Mouse (Mus musculus): Measurements from ENCODE around the gene Egln1. TPM values are rescaled to one million over a fixed set of nuclear protein-coding genes. Genes with fewer than 3 reads are reported as not detected.

Egln1 gene
- polyA plus RNA-seq (2015; fragmentation: Nextera tagmentation; extraction: Ambion mirVana) = 15.0 and 16.3 TPM in 2 replicates

- Histone ChIP-seq H3K9ac (peak within 1 kb of the TSS; percentile 93), H3K9me3 (no peaks in the 10 kb centered on the region), H3K27ac (peak within 1 kb of the TSS; percentile 94), H3K4me2 (peak within 1 kb of the TSS; percentile 89), H3K4me1 (peaks cover 42% of the 10 kb centered on the region), H3K27me3 (no peaks in the 10 kb centered on the region), H3K4me3 (peak within 1 kb of the TSS; percentile 89), H3K36me3 (no peaks in the 10 kb centered on the region)
- WGBS = under 1% methylated on average over 71 of the region's 98 CpGs
- ATAC-seq (ENCODE audit: insufficient number of reproducible peaks, insufficient read depth, low FRiP score, low TSS enrichment, low read depth) = peak; percentile 73
Observed at GRCm38 (mm10) chr8:124949209-124950068, at the start of gene Egln1. Gene Egln1, minus strand, starts transcription at chr8:124949324.

GRCm38 (mm10) chr8:124995776-124996175 lies 46.7 kb upstream of the Egln1 start:
- H3K9ac ChIP-seq = no peak overlapping the region
- H3K4me2 ChIP-seq = no peak overlapping the region
- WGBS = 72% methylated on average over 2 of the region's 2 CpGs
- H3K4me3 ChIP-seq = no peak overlapping the region
- H3K27me3 ChIP-seq = peaks cover 8% of the 10 kb centered on the region; the same call in 1 of the 2 replicates
- no peak overlapping the region for H3K27ac ChIP-seq
- ATAC-seq (ENCODE audit: insufficient number of reproducible peaks, insufficient read depth, low FRiP score, low TSS enrichment, low read depth) = no peak
- peaks cover 11% of the 10 kb centered on the region; the same call in 1 of the 2 replicates for H3K9me3 ChIP-seq
- no peaks in the 10 kb centered on the region for H3K36me3 ChIP-seq
- H3K4me1 ChIP-seq = peaks cover 7% of the 10 kb centered on the region

GRCm38 (mm10) chr8:124991668-124991926 lies 42.5 kb upstream of the Egln1 start:
- WGBS = 20% methylated on average over 6 of the region's 6 CpGs
- no peaks in the 10 kb centered on the region for H3K36me3 ChIP-seq
- peaks cover 7% of the 10 kb centered on the region for H3K4me1 ChIP-seq
- H3K4me2 ChIP-seq = peak overlapping the region; percentile 51
- peak overlapping the region; percentile 37; the same call in 1 of the 2 replicates for H3K9ac ChIP-seq
- ATAC-seq (ENCODE audit: insufficient number of reproducible peaks, insufficient read depth, low FRiP score, low TSS enrichment, low read depth) = no peak
- H3K27ac ChIP-seq = no peak overlapping the region
- 0 out of 2 replicates have a peak overlapping the region, but pooled peaks have one; percentile 16 for H3K4me3 ChIP-seq
- peaks cover 8% of the 10 kb centered on the region; the same call in 1 of the 2 replicates for H3K27me3 ChIP-seq
- H3K9me3 ChIP-seq = 0 out of 2 replicates have a peak, but pooled peaks cover 3% of the 10 kb centered on the region

- H3K4me1 ChIP-seq = peaks cover 7% of the 10 kb centered on the region
- H3K36me3 ChIP-seq = no peaks in the 10 kb centered on the region
- H3K9ac ChIP-seq = peak overlapping the region; percentile 37; the same call in 1 of the 2 replicates
- 14% methylated on average over 17 of the region's 17 CpGs for WGBS
- no peaks in the 10 kb centered on the region for H3K9me3 ChIP-seq
- H3K4me3 ChIP-seq = 0 out of 2 replicates have a peak overlapping the region, but pooled peaks have one; percentile 16
- peaks cover 8% of the 10 kb centered on the region; the same call in 1 of the 2 replicates for H3K27me3 ChIP-seq
- no peak overlapping the region for H3K27ac ChIP-seq
- H3K4me2 ChIP-seq = peak overlapping the region; percentile 51
- ATAC-seq (ENCODE audit: insufficient number of reproducible peaks, insufficient read depth, low FRiP score, low TSS enrichment, low read depth) = no peak; the same call in 1 of the 2 replicates
Observed at GRCm38 (mm10) chr8:124990923-124991667, 42.0 kb upstream of the Egln1 start.

- WGBS = 81% methylated on average over 8 of the region's 8 CpGs
- H3K4me1 ChIP-seq = no peaks in the 10 kb centered on the region
Observed at GRCm38 (mm10) chr8:124980828-124981227, 31.7 kb upstream of the Egln1 start.

GRCm38 (mm10) chr8:124980036-124980435 lies 30.9 kb upstream of the Egln1 start:
- ATAC-seq (ENCODE audit: insufficient number of reproducible peaks, insufficient read depth, low FRiP score, low TSS enrichment, low read depth) = no peak
- 95% methylated on average over 3 of the region's 3 CpGs for WGBS

More at GRCm38 (mm10) chr8:124980828-124981227, 31.7 kb upstream of the Egln1 start:
- no peaks in the 10 kb centered on the region for H3K27me3 ChIP-seq
- H3K27ac ChIP-seq = no peak overlapping the region
- H3K36me3 ChIP-seq = no peaks in the 10 kb centered on the region
- no peak overlapping the region for H3K9ac ChIP-seq
- ATAC-seq (ENCODE audit: insufficient number of reproducible peaks, insufficient read depth, low FRiP score, low TSS enrichment, low read depth) = no peak
- no peak overlapping the region for H3K4me3 ChIP-seq
- peaks cover 8% of the 10 kb centered on the region; the same call in 1 of the 2 replicates for H3K9me3 ChIP-seq
- no peak overlapping the region for H3K4me2 ChIP-seq

GRCm38 (mm10) chr8:124978026-124978425 lies 28.9 kb upstream of the Egln1 start:
- H3K9me3 ChIP-seq = peaks cover 8% of the 10 kb centered on the region; the same call in 1 of the 2 replicates
- no peak overlapping the region for H3K4me2 ChIP-seq
- no peaks in the 10 kb centered on the region for H3K36me3 ChIP-seq
- ATAC-seq (ENCODE audit: insufficient number of reproducible peaks, insufficient read depth, low FRiP score, low TSS enrichment, low read depth) = no peak
- no peak overlapping the region for H3K27ac ChIP-seq
- H3K4me3 ChIP-seq = no peak overlapping the region
- H3K27me3 ChIP-seq = no peaks in the 10 kb centered on the region
- no peak overlapping the region for H3K9ac ChIP-seq
- WGBS = 80% methylated on average over 7 of the region's 7 CpGs
- H3K4me1 ChIP-seq = peaks cover 4% of the 10 kb centered on the region; the same call in 1 of the 2 replicates

More at GRCm38 (mm10) chr8:124980036-124980435, 30.9 kb upstream of the Egln1 start:
- H3K9me3 ChIP-seq = peaks cover 8% of the 10 kb centered on the region; the same call in 1 of the 2 replicates
- no peak overlapping the region for H3K4me3 ChIP-seq
- H3K27ac ChIP-seq = no peak overlapping the region
- no peaks in the 10 kb centered on the region for H3K36me3 ChIP-seq
- H3K4me1 ChIP-seq = peaks cover 4% of the 10 kb centered on the region; the same call in 1 of the 2 replicates
- H3K9ac ChIP-seq = no peak overlapping the region
- H3K4me2 ChIP-seq = no peak overlapping the region
- H3K27me3 ChIP-seq = no peaks in the 10 kb centered on the region

- Histone ChIP-seq H3K27me3 (no peaks in the 10 kb centered on the region), H3K9me3 (peaks cover 10% of the 10 kb centered on the region; the same call in 1 of the 2 replicates), H3K9ac (no peak overlapping the region), H3K4me1 (peaks cover 4% of the 10 kb centered on the region; the same call in 1 of the 2 replicates), H3K4me2 (no peak overlapping the region), H3K27ac (no peak overlapping the region), H3K4me3 (no peak overlapping the region), H3K36me3 (no peaks in the 10 kb centered on the region)
- no peak for ATAC-seq (ENCODE audit: insufficient number of reproducible peaks, insufficient read depth, low FRiP score, low TSS enrichment, low read depth)
- WGBS = 92% methylated on average over 6 of the region's 6 CpGs
Observed at GRCm38 (mm10) chr8:124976211-124976610, 27.1 kb upstream of the Egln1 start.

- Histone ChIP-seq H3K4me1 (peaks cover 7% of the 10 kb centered on the region), H3K4me3 (no peak overlapping the region), H3K27me3 (no peaks in the 10 kb centered on the region)
Observed at GRCm38 (mm10) chr8:124974254-124974653, 25.1 kb upstream of the Egln1 start.

GRCm38 (mm10) chr8:124973221-124973620 lies 24.1 kb upstream of the Egln1 start:
- H3K4me3 ChIP-seq = no peak overlapping the region
- no peaks in the 10 kb centered on the region for H3K36me3 ChIP-seq
- H3K27ac ChIP-seq = no peak overlapping the region
- no peak for ATAC-seq (ENCODE audit: insufficient number of reproducible peaks, insufficient read depth, low FRiP score, low TSS enrichment, low read depth)
- H3K9me3 ChIP-seq = 0 out of 2 replicates have a peak, but pooled peaks cover 3% of the 10 kb centered on the region
- no peak overlapping the region for H3K9ac ChIP-seq
- H3K27me3 ChIP-seq = no peaks in the 10 kb centered on the region
- H3K4me2 ChIP-seq = no peak overlapping the region
- WGBS = 81% methylated on average over 8 of the region's 8 CpGs
- H3K4me1 ChIP-seq = peaks cover 13% of the 10 kb centered on the region

More at GRCm38 (mm10) chr8:124974254-124974653, 25.1 kb upstream of the Egln1 start:
- 76% methylated on average over 4 of the region's 4 CpGs for WGBS
- Histone ChIP-seq H3K36me3 (no peaks in the 10 kb centered on the region), H3K27ac (no peak overlapping the region), H3K9me3 (0 out of 2 replicates have a peak, but pooled peaks cover 3% of the 10 kb centered on the region), H3K9ac (no peak overlapping the region), H3K4me2 (no peak overlapping the region)
- no peak for ATAC-seq (ENCODE audit: insufficient number of reproducible peaks, insufficient read depth, low FRiP score, low TSS enrichment, low read depth)

- Histone ChIP-seq H3K4me1 (peaks cover 11% of the 10 kb centered on the region), H3K27me3 (no peaks in the 10 kb centered on the region), H3K9me3 (0 out of 2 replicates have a peak, but pooled peaks cover 3% of the 10 kb centered on the region), H3K9ac (no peak overlapping the region), H3K36me3 (no peaks in the 10 kb centered on the region), H3K4me2 (no peak overlapping the region), H3K27ac (no peak overlapping the region), H3K4me3 (no peak overlapping the region)
- no peak for ATAC-seq (ENCODE audit: insufficient number of reproducible peaks, insufficient read depth, low FRiP score, low TSS enrichment, low read depth)
- 46% methylated on average over 6 of the region's 6 CpGs for WGBS
Observed at GRCm38 (mm10) chr8:124970312-124970933, 21.3 kb upstream of the Egln1 start.

All from embryonic facial prominence, embryonic 13.5 days (tissue).